Mouse (Mus musculus): Measurements from ENCODE around the gene Cabp4. TPM values are rescaled to one million over a fixed set of nuclear protein-coding genes. Genes with fewer than 3 reads are reported as not detected.

Cabp4 gene
- total and polyA plus RNA-seq, 3 experiments = 2.8 to 11.8 (median 6.4) TPM

GRCm38 (mm10) chr19:4148819-4149218 is 5.0 kb upstream of the Cabp4 start:
- Histone ChIP-seq H3K79me2 (replicated peaks; ENCODE audit: control insufficient read depth, extremely low read depth, insufficient read depth, poor library complexity, severe bottlenecking) (peaks cover 15% of the 10 kb centered on the region), H3K27ac (ENCODE audit: insufficient read depth, low read depth) (peak overlapping the region; percentile 84), H3K4me1 (ENCODE audit: control insufficient read depth in 1 of 2, insufficient read depth in 2 of 2) (peaks cover 44 to 75% of the 10 kb centered on the region in 2 experiments)

GRCm38 (mm10) chr19:4148491-4148806 is 4.6 kb upstream of the Cabp4 start, which contains the start of gene Coro1b:
Coro1b (plus strand) TSS chr19:4148619.
- TF ChIP-seq NELFE (IDR thresholded peaks at IDR 0.05; ENCODE audit: low read depth, low read length) (peak; percentile 30; the same call in 1 of the 2 replicates), UBTF (IDR thresholded peaks at IDR 0.05; ENCODE audit: low read depth, low read length) (0 out of 2 replicates have a peak, but pooled peaks have one; percentile 28), ELF1 (IDR thresholded peaks at IDR 0.05; ENCODE audit: low read depth, low read length) (peak; percentile 95), MAZ (IDR thresholded peaks at IDR 0.05; ENCODE audit: low read depth, low read length) (no peak), KAT2A (IDR thresholded peaks at IDR 0.05; ENCODE audit: insufficient replicate concordance, low read length) (no peak), NRF1 (IDR thresholded peaks at IDR 0.05; ENCODE audit: low read depth, low read length) (0 out of 2 replicates have a peak, but pooled peaks have one; percentile 39), PAX5 (IDR thresholded peaks at IDR 0.05; ENCODE audit: low read length) (no peak), CHD2 (IDR thresholded peaks at IDR 0.05; ENCODE audit: low read length) (no peak), TCF12 (IDR thresholded peaks at IDR 0.05; ENCODE audit: low read depth, low read length) (peak; percentile 66), ZNF384 (IDR thresholded peaks at IDR 0.05; ENCODE audit: low read depth, low read length) (no peak), USF1 (IDR thresholded peaks at IDR 0.05; ENCODE audit: low read depth, low read length) (peak; percentile 56), MAX (IDR thresholded peaks at IDR 0.05; ENCODE audit: low read length) (no peak; the same call in 1 of the 2 replicates), ETS1 (conservative IDR thresholded peaks at IDR 0.05; ENCODE audit: low read depth, low read length) (0 out of 2 replicates have a peak, but pooled peaks have one; percentile 16), GABPA (IDR thresholded peaks at IDR 0.05; ENCODE audit: insufficient replicate concordance, low read depth, low read length) (no peak), RAD21 (IDR thresholded peaks at IDR 0.05; ENCODE audit: low read depth, low read length) (no peak), EP300 (IDR thresholded peaks at IDR 0.05; ENCODE audit: low read length) (no peak), MAFK (IDR thresholded peaks at IDR 0.05; ENCODE audit: insufficient replicate concordance, low read length) (no peak), RCOR1 (conservative IDR thresholded peaks at IDR 0.05; ENCODE audit: low read depth, low read length) (no peak), MYC (IDR thresholded peaks at IDR 0.05; ENCODE audit: low read depth, low read length) (no peak), TBP (conservative IDR thresholded peaks at IDR 0.05; ENCODE audit: low read depth, low read length) (no peak), POLR2A (IDR thresholded peaks at IDR 0.05; ENCODE audit: low read depth, low read length) (peak; percentile 70), SMC3 (IDR thresholded peaks at IDR 0.05; ENCODE audit: low read depth, low read length) (no peak), MXI1 (IDR thresholded peaks at IDR 0.05; ENCODE audit: low read depth, low read length) (no peak), IRF4 (IDR thresholded peaks at IDR 0.05; ENCODE audit: low read depth, low read length) (peak; percentile 55; the same call in 1 of the 2 replicates), HCFC1 (IDR thresholded peaks at IDR 0.05; ENCODE audit: low read depth, low read length) (peak; percentile 60), BHLHE40 (IDR thresholded peaks at IDR 0.05; ENCODE audit: low read depth, low read length) (peak; percentile 96)
- Histone ChIP-seq H3K4me2 (ENCODE audit: insufficient read depth, low read depth, poor library complexity, severe bottlenecking) (peak within 1 kb of the TSS; percentile 93), H3K36me3 (replicated peaks in 1 of 2; ENCODE audit: control insufficient read depth in 1 of 2, insufficient read depth in 1 of 2, low read length in 1 of 2) (peaks cover 27 to 39% of the 10 kb centered on the region in 2 experiments), H3K9ac (ENCODE audit: insufficient read depth, low read depth) (peak within 1 kb of the TSS; percentile 96), H3K27ac (ENCODE audit: insufficient read depth, low read depth) (peak within 1 kb of the TSS; percentile 84), H3K79me2 (replicated peaks; ENCODE audit: control insufficient read depth, extremely low read depth, insufficient read depth, poor library complexity, severe bottlenecking) (peaks cover 15% of the 10 kb centered on the region), H3K27me3 (replicated peaks) (no peaks in the 10 kb centered on the region), H3K4me1 (ENCODE audit: control insufficient read depth in 1 of 2, insufficient read depth in 2 of 2) (peaks cover 45 to 75% of the 10 kb centered on the region in 2 experiments), H3K9me3 (replicated peaks; ENCODE audit: low read length) (peaks cover 5% of the 10 kb centered on the region), H3K4me3 (replicated peaks in 1 of 3; ENCODE audit: low read depth in 2 of 3, low read length in 2 of 3, poor library complexity in 1 of 3) (peak within 1 kb of the TSS; percentile 52 to 92 (median 77))
- in situ Hi-C loops (cut with MboI; ENCODE audit: low pct_ligation_motif_present, low pct_unique_long_range_greater_than_20kb, low sequenced_read_pairs) (no loop called here), dilution Hi-C loops (cut with MboI; ENCODE audit: extremely low pct_ligation_motif_present, extremely low pct_unique_long_range_greater_than_20kb, low sequenced_read_pairs) (no loop called here)
- DNase-seq (ENCODE audit: extremely low read depth) = peak; percentile 86

More at GRCm38 (mm10) chr19:4148819-4149218, 5.0 kb upstream of the Cabp4 start:
- Histone ChIP-seq H3K36me3 (replicated peaks in 1 of 2; ENCODE audit: control insufficient read depth in 1 of 2, insufficient read depth in 1 of 2, low read length in 1 of 2) (peaks cover 30 to 42% of the 10 kb centered on the region in 2 experiments), H3K9ac (ENCODE audit: insufficient read depth, low read depth) (peak overlapping the region; percentile 96), H3K27me3 (replicated peaks) (no peaks in the 10 kb centered on the region), H3K4me3 (replicated peaks in 1 of 3; ENCODE audit: low read depth in 2 of 3, low read length in 2 of 3, poor library complexity in 1 of 3) (peak overlapping the region; percentile 52 to 92 (median 77)), H3K9me3 (replicated peaks; ENCODE audit: low read length) (peaks cover 5% of the 10 kb centered on the region), H3K4me2 (ENCODE audit: insufficient read depth, low read depth, poor library complexity, severe bottlenecking) (peak overlapping the region; percentile 93)
- in situ Hi-C loops (cut with MboI; ENCODE audit: low pct_ligation_motif_present, low pct_unique_long_range_greater_than_20kb, low sequenced_read_pairs) = no loop called here
- dilution Hi-C loops (cut with MboI; ENCODE audit: extremely low pct_ligation_motif_present, extremely low pct_unique_long_range_greater_than_20kb, low sequenced_read_pairs) = no loop called here
- peak; percentile 31 for DNase-seq (ENCODE audit: extremely low read depth)
- TF ChIP-seq ETS1 (conservative IDR thresholded peaks at IDR 0.05; ENCODE audit: low read depth, low read length) (no peak), TCF12 (IDR thresholded peaks at IDR 0.05; ENCODE audit: low read depth, low read length) (no peak; the same call in 1 of the 2 replicates), IRF4 (IDR thresholded peaks at IDR 0.05; ENCODE audit: low read depth, low read length) (no peak), POLR2A (IDR thresholded peaks at IDR 0.05; ENCODE audit: low read depth, low read length) (no peak), CHD2 (IDR thresholded peaks at IDR 0.05; ENCODE audit: low read length) (no peak), ZMIZ1 (IDR thresholded peaks at IDR 0.05; ENCODE audit: low read depth, low read length) (no peak), ZC3H11A (IDR thresholded peaks at IDR 0.05; ENCODE audit: low read depth, low read length) (no peak), MYC (IDR thresholded peaks at IDR 0.05; ENCODE audit: low read depth, low read length) (no peak), ZNF384 (IDR thresholded peaks at IDR 0.05; ENCODE audit: low read depth, low read length) (no peak), GABPA (IDR thresholded peaks at IDR 0.05; ENCODE audit: insufficient replicate concordance, low read depth, low read length) (no peak), JUND (conservative IDR thresholded peaks at IDR 0.05; ENCODE audit: low read depth, low read length) (no peak), EP300 (IDR thresholded peaks at IDR 0.05; ENCODE audit: low read length) (no peak), KAT2A (IDR thresholded peaks at IDR 0.05; ENCODE audit: insufficient replicate concordance, low read length) (no peak), SMC3 (IDR thresholded peaks at IDR 0.05; ENCODE audit: low read depth, low read length) (no peak), NELFE (IDR thresholded peaks at IDR 0.05; ENCODE audit: low read depth, low read length) (no peak)

Measured in CH12.LX (cell line).